Mouse (Mus musculus) myocyte (in vitro differentiated cells): ENCODE data around the gene Galt. TPM values are rescaled to one million over a fixed set of nuclear protein-coding genes. Genes with fewer than 3 reads are reported as not detected.
A peak's percentile ranks its signal among the peaks of the same experiment; 100 is the strongest.

Experiments used
- H3K27me3 ChIP-seq: one replicate; pipeline ENCODE4 v1.6.1; 2011; ENCODE audit not compliant: control insufficient read depth, insufficient read depth, insufficient read length
- H3K36me3 ChIP-seq: one replicate; pipeline ENCODE4 v1.6.1; 2011; ENCODE audit not compliant: control insufficient read depth, insufficient read depth
- H3K4me2 ChIP-seq: one replicate; pipeline ENCODE4 v1.6.1; 2011; ENCODE audit warnings: low read depth, control low read depth
- H3K4me3 ChIP-seq: one replicate; pipeline ENCODE4 v1.5.1; 2011; ENCODE audit warnings: mild to moderate bottlenecking, control low read depth, moderate library complexity
- H3K79me2 ChIP-seq: one replicate; pipeline ENCODE4 v1.6.1; 2011; ENCODE audit not compliant: control insufficient read depth, insufficient read depth
- H3ac ChIP-seq: one replicate; pipeline ENCODE4 v1.6.1; 2011; ENCODE audit not compliant: control insufficient read depth, insufficient read length
- CEBPB ChIP-seq: IDR thresholded peaks from 2 replicates; pipeline ENCODE4 v1.6.1; 2011; ENCODE audit warnings: mild to moderate bottlenecking, moderate library complexity; ENCODE audit not compliant: poor library complexity, insufficient read depth, severe bottlenecking
- E2F4 ChIP-seq: IDR thresholded peaks from one replicate; pipeline ENCODE4 v1.6.1; 2011; ENCODE audit warnings: mild to moderate bottlenecking, control low read depth, moderate library complexity; ENCODE audit not compliant: insufficient read depth
- MAX ChIP-seq: IDR thresholded peaks from one replicate; pipeline ENCODE4 v1.6.1; 2011; ENCODE audit warnings: low read depth, mild to moderate bottlenecking, control low read depth
- MYOD1 ChIP-seq, 3 experiments: IDR thresholded peaks; one replicate each; pipeline ENCODE4 v1.6.1; 2011; ENCODE audit warnings: control low read depth in 2 of 3, low read depth in 2 of 3, mild to moderate bottlenecking in 2 of 3, moderate library complexity in 1 of 3; ENCODE audit not compliant: insufficient read length in 2 of 3, control insufficient read depth in 1 of 3
- MYOG ChIP-seq, 3 experiments: IDR thresholded peaks; one replicate each; pipeline ENCODE4 v1.6.1; 2011; ENCODE audit warnings: control low read depth in 2 of 3, low read depth in 2 of 3, mild to moderate bottlenecking in 2 of 3; ENCODE audit not compliant: insufficient read length in 2 of 3, control insufficient read depth in 1 of 3, insufficient read depth in 1 of 3
- POLR2A ChIP-seq: IDR thresholded peaks from one replicate; pipeline ENCODE4 v1.6.1; 2011; ENCODE audit warnings: low read depth, mild to moderate bottlenecking, control low read depth, moderate library complexity; ENCODE audit not compliant: insufficient read length
- POLR2AphosphoS2 ChIP-seq: IDR thresholded peaks from one replicate; pipeline ENCODE4 v1.6.1; 2011; ENCODE audit warnings: low read depth, control low read depth; ENCODE audit not compliant: insufficient read length
- REST ChIP-seq: IDR thresholded peaks from one replicate; pipeline ENCODE4 v1.6.1; 2011; ENCODE audit warnings: mild to moderate bottlenecking, control low read depth, moderate library complexity; ENCODE audit not compliant: insufficient read depth, insufficient read length
- SRF ChIP-seq: IDR thresholded peaks from one replicate; pipeline ENCODE4 v1.6.1; 2011; ENCODE audit warnings: low read depth; ENCODE audit not compliant: control insufficient read depth, insufficient read length
- TCF12 ChIP-seq: IDR thresholded peaks from one replicate; pipeline ENCODE4 v1.6.1; 2011; ENCODE audit warnings: mild to moderate bottlenecking, control low read depth; ENCODE audit not compliant: poor library complexity, insufficient read depth, severe bottlenecking
- TCF3 ChIP-seq: IDR thresholded peaks from one replicate; pipeline ENCODE4 v1.6.1; 2011; ENCODE audit warnings: low read depth, control low read depth; ENCODE audit not compliant: insufficient read length
- USF1 ChIP-seq: IDR thresholded peaks from one replicate; pipeline ENCODE4 v1.6.1; 2011; ENCODE audit warnings: low read depth, mild to moderate bottlenecking, control low read depth, moderate library complexity
- polyA plus RNA-seq: library from polyadenylated mRNA; unstranded; fragments of >200 nt; fragmentation: generic; extraction: Trizol; gene quantifications from one replicate; pipeline ENCODE4 v1.2.1, GENCODE M21; 2012; ENCODE audit warnings: missing spikeins

The Galt gene
- polyA plus RNA-seq, 1 experiment, result 2.1 TPM

GRCm38 (mm10) chr4:41710229-41710628, 44.8 kb upstream of the Galt start:
- H3ac ChIP-seq, result no peak overlapping the region
- no peak for TF ChIP-seq TCF12
- TF ChIP-seq SRF, result no peak
- no peak for TF ChIP-seq REST
- TF ChIP-seq MYOG (IDR thresholded peaks at IDR 0.05; ENCODE audit: control insufficient read depth in 1 of 3, insufficient read depth in 1 of 3, insufficient read length in 2 of 3, low read depth in 2 of 3), result no peak
- no peak for TF ChIP-seq E2F4
- no peak for TF ChIP-seq TCF3
- no peak for TF ChIP-seq MAX
- TF ChIP-seq POLR2AphosphoS2, result no peak
- no peak for TF ChIP-seq CEBPB
- TF ChIP-seq USF1, result no peak
- no peak for TF ChIP-seq MYOD1 (IDR thresholded peaks at IDR 0.05; ENCODE audit: control insufficient read depth in 1 of 3, insufficient read length in 2 of 3, low read depth in 2 of 3)
- no peak for TF ChIP-seq POLR2A
- no peak overlapping the region for H3K4me3 ChIP-seq
- H3K36me3 ChIP-seq, result no peaks in the 10 kb centered on the region
- H3K27me3 ChIP-seq, result no peaks in the 10 kb centered on the region
- no peak overlapping the region for H3K4me2 ChIP-seq
- H3K79me2 ChIP-seq, result peaks cover 8% of the 10 kb centered on the region

- peaks cover 8% of the 10 kb centered on the region for H3K79me2 ChIP-seq
- TF ChIP-seq MYOD1 (IDR thresholded peaks at IDR 0.05; ENCODE audit: control insufficient read depth in 1 of 3, insufficient read length in 2 of 3, low read depth in 2 of 3) (no peak), POLR2A (no peak), MYOG (IDR thresholded peaks at IDR 0.05; ENCODE audit: control insufficient read depth in 1 of 3, insufficient read depth in 1 of 3, insufficient read length in 2 of 3, low read depth in 2 of 3) (no peak), MAX (no peak), CEBPB (no peak)
- peak overlapping the region; percentile 96 for H3K4me2 ChIP-seq
- peak overlapping the region; percentile 91 for H3K4me3 ChIP-seq
- no peaks in the 10 kb centered on the region for H3K36me3 ChIP-seq
- no peaks in the 10 kb centered on the region for H3K27me3 ChIP-seq
- H3ac ChIP-seq, result peak overlapping the region; percentile 14
Observed at GRCm38 (mm10) chr4:41711705-41712375, 43.2 kb upstream of the Galt start.

- H3K4me3 ChIP-seq, result peak overlapping the region; percentile 91
- peak overlapping the region; percentile 14 for H3ac ChIP-seq
- H3K79me2 ChIP-seq, result peaks cover 8% of the 10 kb centered on the region
- TF ChIP-seq MYOD1 (IDR thresholded peaks at IDR 0.05; ENCODE audit: control insufficient read depth in 1 of 3, insufficient read length in 2 of 3, low read depth in 2 of 3), result peak in 1 of 3 experiments; percentile 8
- no peak for TF ChIP-seq USF1
- TF ChIP-seq MYOG (IDR thresholded peaks at IDR 0.05; ENCODE audit: control insufficient read depth in 1 of 3, insufficient read depth in 1 of 3, insufficient read length in 2 of 3, low read depth in 2 of 3), result peak in 1 of 3 experiments; percentile 14
- TF ChIP-seq POLR2A, result no peak
- TF ChIP-seq SRF, result no peak
- no peak for TF ChIP-seq E2F4
- TF ChIP-seq REST, result no peak
- TF ChIP-seq TCF12, result no peak
- no peak for TF ChIP-seq CEBPB
- peak overlapping the region; percentile 96 for H3K4me2 ChIP-seq
- no peaks in the 10 kb centered on the region for H3K27me3 ChIP-seq
- no peaks in the 10 kb centered on the region for H3K36me3 ChIP-seq
Observed at GRCm38 (mm10) chr4:41712421-41713196, 42.4 kb upstream of the Galt start.

- H3K79me2 ChIP-seq, result peaks cover 8% of the 10 kb centered on the region
- H3K4me2 ChIP-seq, result peak within 1 kb of the TSS; percentile 98
- peak within 1 kb of the TSS; percentile 14 for H3ac ChIP-seq
- H3K27me3 ChIP-seq, result no peaks in the 10 kb centered on the region
- no peaks in the 10 kb centered on the region for H3K36me3 ChIP-seq
- H3K4me3 ChIP-seq, result peak within 1 kb of the TSS; percentile 91
- peak; percentile 82 for TF ChIP-seq POLR2AphosphoS2
- TF ChIP-seq POLR2A, result peak; percentile 84
- TF ChIP-seq E2F4, result no peak
Observed at GRCm38 (mm10) chr4:41713197-41714067, 41.6 kb upstream of the Galt start, which contains the start of gene Rpp25l. Rpp25l (minus strand) TSS chr4:41713534.
